Mouse (Mus musculus) splenic B cell, adult 2 months (primary cell): ENCODE measurements at regions not wholly inside any gene's neighbourhood (a gene's known extent, or its start where the extent isn't known, plus 50 kb on each side); places are given as distances from the start of the nearest gene placed in this dataset.
A peak's percentile ranks its signal among the peaks of the same experiment; 100 is the strongest.

Experiments
- DNase-seq: peaks from one replicate; pipeline ENCODE4 v3.0.0-alpha.2; 2011; ENCODE audit warnings: low read depth, low spot score
- H3K27me3 ChIP-seq: 2 replicates; pipeline ENCODE4 v1.6.1; 2012; ENCODE audit warnings: mild to moderate bottlenecking, low read length, moderate library complexity, mixed read lengths; ENCODE audit not compliant: control insufficient read depth, poor library complexity, insufficient read depth, severe bottlenecking
- H3K36me3 ChIP-seq: 2 replicates; pipeline ENCODE4 v1.6.1; 2012; ENCODE audit warnings: mild to moderate bottlenecking, low read length, moderate library complexity, mixed read lengths; ENCODE audit not compliant: control insufficient read depth, poor library complexity, insufficient read depth, severe bottlenecking

- Histone ChIP-seq H3K36me3 (no peaks in the 10 kb centered on the region), H3K27me3 (no peaks in the 10 kb centered on the region)
- DNase-seq: no peak
These were observed 54.2 kb downstream of the Barx1 start for GRCm38 (mm10) chr13:48717036-48717435.

- Histone ChIP-seq H3K27me3 (no peaks in the 10 kb centered on the region), H3K36me3 (no peaks in the 10 kb centered on the region)
- no peak for DNase-seq
These were observed 54.7 kb downstream of the Barx1 start for GRCm38 (mm10) chr13:48717451-48717850.

- no peaks in the 10 kb centered on the region for H3K36me3 ChIP-seq
- no peaks in the 10 kb centered on the region for H3K27me3 ChIP-seq
- DNase-seq: no peak
These were observed 60.9 kb downstream of the Barx1 start for GRCm38 (mm10) chr13:48723676-48724075.

- DNase-seq: no peak
- Histone ChIP-seq H3K27me3 (no peaks in the 10 kb centered on the region; the same call in 1 of the 2 replicates), H3K36me3 (no peaks in the 10 kb centered on the region)
These were observed 63.6 kb downstream of the Barx1 start for GRCm38 (mm10) chr13:48726430-48726829.

GRCm38 (mm10) chr13:48731046-48731996 lies 68.5 kb downstream of the Barx1 start:
- Histone ChIP-seq H3K36me3 (no peaks in the 10 kb centered on the region), H3K27me3 (no peaks in the 10 kb centered on the region; the same call in none of the 2 replicates)
- DNase-seq: no peak

GRCm38 (mm10) chr13:48732168-48732841 lies 69.5 kb downstream of the Barx1 start:
- no peaks in the 10 kb centered on the region; the same call in none of the 2 replicates for H3K27me3 ChIP-seq
- H3K36me3 ChIP-seq: no peaks in the 10 kb centered on the region
- peak; percentile 38 for DNase-seq

GRCm38 (mm10) chr13:48734985-48735384 lies 72.2 kb downstream of the Barx1 start:
- no peak for DNase-seq
- H3K27me3 ChIP-seq: no peaks in the 10 kb centered on the region; the same call in none of the 2 replicates
- H3K36me3 ChIP-seq: no peaks in the 10 kb centered on the region

GRCm38 (mm10) chr13:48745566-48745965 lies 82.8 kb downstream of the Barx1 start:
- no peaks in the 10 kb centered on the region for H3K36me3 ChIP-seq
- DNase-seq: no peak
- no peaks in the 10 kb centered on the region for H3K27me3 ChIP-seq

- H3K36me3 ChIP-seq: no peaks in the 10 kb centered on the region
- DNase-seq: no peak
- no peaks in the 10 kb centered on the region for H3K27me3 ChIP-seq
These were observed 83.5 kb downstream of the Barx1 start for GRCm38 (mm10) chr13:48746301-48746700.
